15 mouse cellular contexts compared by ENCODE assay signal in genomic region chr2:38220687-38221435, GRCm38 (mm10).
DNase-seq lines count a peak whose midpoint lies in the region; ATAC-seq lines count a peak whose summit lies in the region.
"Had no signal": no experiment of that assay in that cellular context is flagged by ENCODE, and none has a peak within 500 bp of the region (broad histone marks: within the 10 kb centered on the region; RNA-seq: fewer than 3 reads in every experiment).

No protein-coding gene starts in this region.

- H3K4me3 ChIP-seq in hindbrain, embryonic 12.5 days = no peak overlapping the region
- H3K4me3 ChIP-seq in hindbrain, embryonic 16.5 days (ENCODE audit: low read length) = no peak overlapping the region
- no peak overlapping the region for H3K4me3 ChIP-seq in embryonic facial prominence, embryonic 11.5 days (ENCODE audit: low read depth, low read length)
- H3K4me3 ChIP-seq in midbrain, embryonic 13.5 days (replicated peaks) = no peak overlapping the region
- H3K4me3 ChIP-seq: heart, embryonic 15.5 days; liver, embryonic 13.5 days had no signal

- peaks cover 7% of the 10 kb centered on the region for H3K4me1 ChIP-seq in hindbrain, embryonic 12.5 days
- no peaks in the 10 kb centered on the region for H3K4me1 ChIP-seq in hindbrain, embryonic 16.5 days (ENCODE audit: control insufficient read depth, insufficient read depth, low read depth, low read length)
- H3K4me1 ChIP-seq in embryonic facial prominence, embryonic 11.5 days (ENCODE audit: control insufficient read depth, insufficient read depth, low read length) = no peaks in the 10 kb centered on the region
- H3K4me1 ChIP-seq in midbrain, embryonic 13.5 days (replicated peaks) = peaks cover 23% of the 10 kb centered on the region
- H3K4me1 ChIP-seq: heart, embryonic 15.5 days had no signal

- DNase-seq in R1 (ENCODE audit: low read depth, low spot score) = peak; percentile 14
- DNase-seq in embryonic facial prominence, embryonic 11.5 days (ENCODE audit: low spot score) = peak; percentile 42
- no peak for DNase-seq in thymus, postnatal 25 days
- DNase-seq in adrenal gland, adult 8-10 months = no peak
- DNase-seq: adrenal gland, adult 2 months; cerebellum, postnatal 10 days; liver, embryonic 13.5 days; lung, postnatal 14 days; right cerebral cortex, postnatal 4 days; thymus, adult 2 months had no signal

- no peak overlapping the region for H3K4me2 ChIP-seq in hindbrain, embryonic 12.5 days (replicated peaks)
- H3K4me2 ChIP-seq in hindbrain, embryonic 16.5 days (ENCODE audit: low read length) = no peak overlapping the region
- no peak overlapping the region for H3K4me2 ChIP-seq in embryonic facial prominence, embryonic 11.5 days (ENCODE audit: low read depth, low read length)
- no peak overlapping the region for H3K4me2 ChIP-seq in midbrain, embryonic 13.5 days (replicated peaks)
- H3K4me2 ChIP-seq: heart, embryonic 15.5 days; liver, embryonic 13.5 days had no signal

- no peak overlapping the region for H3K27ac ChIP-seq in hindbrain, embryonic 12.5 days
- H3K27ac ChIP-seq in hindbrain, embryonic 16.5 days (ENCODE audit: low read depth, low read length) = no peak overlapping the region
- no peak overlapping the region for H3K27ac ChIP-seq in embryonic facial prominence, embryonic 11.5 days (replicated peaks; ENCODE audit: low read depth, low read length)
- no peak overlapping the region for H3K27ac ChIP-seq in midbrain, embryonic 13.5 days
- H3K27ac ChIP-seq: heart, embryonic 15.5 days; liver, embryonic 13.5 days had no signal

- ATAC-seq in hindbrain, embryonic 12.5 days (ENCODE audit: low FRiP score) = 0 out of 2 replicates have a peak, but pooled peaks have one; percentile 32
- no peak for ATAC-seq in hindbrain, embryonic 16.5 days
- ATAC-seq in embryonic facial prominence, embryonic 11.5 days (replicated peaks; ENCODE audit: insufficient number of reproducible peaks, low FRiP score, low TSS enrichment, low read depth) = no peak
- 0 out of 2 replicates have a peak, but pooled peaks have one; percentile 63 for ATAC-seq in midbrain, embryonic 13.5 days
- no peak for ATAC-seq in megakaryocyte-erythroid progenitor cell, adult 5-6 weeks (replicated peaks; ENCODE audit: low FRiP score, low TSS enrichment, poor library complexity, severe bottlenecking)

- no peaks in the 10 kb centered on the region for H3K9me3 ChIP-seq in hindbrain, embryonic 12.5 days (replicated peaks)
- H3K9me3 ChIP-seq in hindbrain, embryonic 16.5 days (ENCODE audit: control insufficient read depth, low read length) = no peaks in the 10 kb centered on the region
- H3K9me3 ChIP-seq in embryonic facial prominence, embryonic 11.5 days (replicated peaks; ENCODE audit: control insufficient read depth, low read length) = no peaks in the 10 kb centered on the region
- no peaks in the 10 kb centered on the region for H3K9me3 ChIP-seq in midbrain, embryonic 13.5 days
- H3K9me3 ChIP-seq: heart, embryonic 15.5 days; liver, embryonic 13.5 days had no signal

- WGBS in hindbrain, embryonic 12.5 days = 8% methylated on average over 4 of the region's 4 CpGs
- WGBS in hindbrain, embryonic 16.5 days = 8% methylated on average over 4 of the region's 4 CpGs
- 3% methylated on average over 4 of the region's 4 CpGs for WGBS in embryonic facial prominence, embryonic 11.5 days
- 6% methylated on average over 4 of the region's 4 CpGs for WGBS in midbrain, embryonic 13.5 days

- no peaks in the 10 kb centered on the region for H3K36me3 ChIP-seq in hindbrain, embryonic 12.5 days
- no peaks in the 10 kb centered on the region for H3K36me3 ChIP-seq in hindbrain, embryonic 16.5 days (ENCODE audit: control insufficient read depth, insufficient read depth, low read length)
- no peaks in the 10 kb centered on the region for H3K36me3 ChIP-seq in embryonic facial prominence, embryonic 11.5 days (replicated peaks; ENCODE audit: control insufficient read depth, insufficient read depth, low read depth, low read length)
- no peaks in the 10 kb centered on the region for H3K36me3 ChIP-seq in midbrain, embryonic 13.5 days
- H3K36me3 ChIP-seq: heart, embryonic 15.5 days; liver, embryonic 13.5 days had no signal

- H3K9ac ChIP-seq in hindbrain, embryonic 12.5 days = no peak overlapping the region
- H3K9ac ChIP-seq in hindbrain, embryonic 16.5 days (ENCODE audit: low read depth, low read length) = no peak overlapping the region
- H3K9ac ChIP-seq in embryonic facial prominence, embryonic 11.5 days (replicated peaks; ENCODE audit: low read length) = no peak overlapping the region
- no peak overlapping the region for H3K9ac ChIP-seq in midbrain, embryonic 13.5 days (replicated peaks)
- H3K9ac ChIP-seq: heart, embryonic 15.5 days; liver, embryonic 13.5 days had no signal

- peaks cover 78% of the 10 kb centered on the region for H3K27me3 ChIP-seq in hindbrain, embryonic 12.5 days
- peaks cover 9% of the 10 kb centered on the region for H3K27me3 ChIP-seq in hindbrain, embryonic 16.5 days (replicated peaks; ENCODE audit: control insufficient read depth, insufficient read depth, low read length)
- no peaks in the 10 kb centered on the region for H3K27me3 ChIP-seq in embryonic facial prominence, embryonic 11.5 days (ENCODE audit: control insufficient read depth, insufficient read depth, low read length)
- peaks cover 93% of the 10 kb centered on the region for H3K27me3 ChIP-seq in midbrain, embryonic 13.5 days
- H3K27me3 ChIP-seq: heart, embryonic 15.5 days; liver, embryonic 13.5 days had no signal

Comparison
In these comparisons a context has a peak if more than half of its experiments do, and no peak if none do; other contexts are left out.
1. ATAC-seq: peak in hindbrain, embryonic 12.5 days (single experiment) and midbrain, embryonic 13.5 days (single experiment); none in hindbrain, embryonic 16.5 days (single experiment), embryonic facial prominence, embryonic 11.5 days (single experiment) and megakaryocyte-erythroid progenitor cell, adult 5-6 weeks (single experiment).
2. DNase-seq: peak in R1 (single experiment) and embryonic facial prominence, embryonic 11.5 days (single experiment); none in thymus, postnatal 25 days (single experiment) and adrenal gland, adult 8-10 months (single experiment).